Mouse (Mus musculus): ENCODE results near the gene Spire2. TPM values are rescaled to one million over a fixed set of nuclear protein-coding genes. Genes with fewer than 3 reads are reported as not detected.

Gene Spire2
- polyA plus RNA-seq, 1 experiment from 2014 or later = 2.7 TPM

- H3K27me3 ChIP-seq (ENCODE audit: control insufficient read depth, insufficient read depth, low read length) = no peaks in the 10 kb centered on the region
- peaks cover 41% of the 10 kb centered on the region for H3K36me3 ChIP-seq (ENCODE audit: control insufficient read depth, insufficient read depth, low read length)
- no peaks in the 10 kb centered on the region for H3K4me1 ChIP-seq (ENCODE audit: control insufficient read depth, insufficient read depth, low read length)
- no peaks in the 10 kb centered on the region for H3K9me3 ChIP-seq (replicated peaks; ENCODE audit: control insufficient read depth, low read length)
- ATAC-seq (ENCODE audit: insufficient read depth, low FRiP score) = no peak
- H3K27ac ChIP-seq (ENCODE audit: low read length) = no peak overlapping the region
- WGBS = 63% methylated on average over 9 of the region's 9 CpGs
- no peak overlapping the region for H3K4me3 ChIP-seq (replicated peaks; ENCODE audit: low read length)
- H3K9ac ChIP-seq (ENCODE audit: low read length) = no peak overlapping the region
- H3K4me2 ChIP-seq (ENCODE audit: low read depth, low read length) = no peak overlapping the region
Observed at GRCm38 (mm10) chr8:123384883-123385540, 52.5 kb downstream of the Spire2 start.

- Histone ChIP-seq H3K36me3 (ENCODE audit: control insufficient read depth, insufficient read depth, low read length) (peaks cover 51% of the 10 kb centered on the region), H3K9ac (ENCODE audit: low read length) (no peak overlapping the region), H3K4me2 (ENCODE audit: low read depth, low read length) (no peak overlapping the region), H3K27ac (ENCODE audit: low read length) (no peak overlapping the region), H3K4me3 (replicated peaks; ENCODE audit: low read length) (no peak overlapping the region), H3K9me3 (replicated peaks; ENCODE audit: control insufficient read depth, low read length) (no peaks in the 10 kb centered on the region), H3K4me1 (ENCODE audit: control insufficient read depth, insufficient read depth, low read length) (no peaks in the 10 kb centered on the region), H3K27me3 (ENCODE audit: control insufficient read depth, insufficient read depth, low read length) (no peaks in the 10 kb centered on the region)
- 76% methylated on average over 3 of the region's 3 CpGs for WGBS
- no peak for ATAC-seq (ENCODE audit: insufficient read depth, low FRiP score)
Observed at GRCm38 (mm10) chr8:123387041-123387440, 54.5 kb downstream of the Spire2 start.

GRCm38 (mm10) chr8:123387801-123388200 is 55.3 kb downstream of the Spire2 start:
- Histone ChIP-seq H3K4me2 (ENCODE audit: low read depth, low read length) (no peak overlapping the region), H3K4me1 (ENCODE audit: control insufficient read depth, insufficient read depth, low read length) (no peaks in the 10 kb centered on the region), H3K4me3 (replicated peaks; ENCODE audit: low read length) (no peak overlapping the region), H3K27ac (ENCODE audit: low read length) (no peak overlapping the region), H3K36me3 (ENCODE audit: control insufficient read depth, insufficient read depth, low read length) (peaks cover 53% of the 10 kb centered on the region), H3K27me3 (ENCODE audit: control insufficient read depth, insufficient read depth, low read length) (no peaks in the 10 kb centered on the region), H3K9me3 (replicated peaks; ENCODE audit: control insufficient read depth, low read length) (no peaks in the 10 kb centered on the region), H3K9ac (ENCODE audit: low read length) (no peak overlapping the region)
- 90% methylated on average over 8 of the region's 8 CpGs for WGBS
- no peak for ATAC-seq (ENCODE audit: insufficient read depth, low FRiP score)

- H3K36me3 ChIP-seq (ENCODE audit: control insufficient read depth, insufficient read depth, low read length) = peaks cover 52% of the 10 kb centered on the region
- no peak overlapping the region for H3K27ac ChIP-seq (ENCODE audit: low read length)
- H3K4me3 ChIP-seq (replicated peaks; ENCODE audit: low read length) = no peak overlapping the region
- H3K9ac ChIP-seq (ENCODE audit: low read length) = no peak overlapping the region
- 91% methylated on average over 7 of the region's 7 CpGs for WGBS
- H3K4me1 ChIP-seq (ENCODE audit: control insufficient read depth, insufficient read depth, low read length) = no peaks in the 10 kb centered on the region
- H3K27me3 ChIP-seq (ENCODE audit: control insufficient read depth, insufficient read depth, low read length) = no peaks in the 10 kb centered on the region
- peak; percentile 48; the same call in 1 of the 2 replicates for ATAC-seq (ENCODE audit: insufficient read depth, low FRiP score)
- no peaks in the 10 kb centered on the region for H3K9me3 ChIP-seq (replicated peaks; ENCODE audit: control insufficient read depth, low read length)
- H3K4me2 ChIP-seq (ENCODE audit: low read depth, low read length) = no peak overlapping the region
Observed at GRCm38 (mm10) chr8:123389026-123389425, 56.5 kb downstream of the Spire2 start.

- H3K27me3 ChIP-seq (ENCODE audit: control insufficient read depth, insufficient read depth, low read length) = no peaks in the 10 kb centered on the region
Observed at GRCm38 (mm10) chr8:123398308-123398707, 65.8 kb downstream of the Spire2 start.

GRCm38 (mm10) chr8:123401936-123402335 is 69.4 kb downstream of the Spire2 start:
- Histone ChIP-seq H3K9ac (ENCODE audit: low read length) (no peak overlapping the region), H3K27ac (ENCODE audit: low read length) (no peak overlapping the region), H3K36me3 (ENCODE audit: control insufficient read depth, insufficient read depth, low read length) (peaks cover 26% of the 10 kb centered on the region; the same call in 1 of the 2 replicates), H3K4me3 (replicated peaks; ENCODE audit: low read length) (no peak overlapping the region), H3K4me2 (ENCODE audit: low read depth, low read length) (no peak overlapping the region), H3K4me1 (ENCODE audit: control insufficient read depth, insufficient read depth, low read length) (no peaks in the 10 kb centered on the region), H3K9me3 (replicated peaks; ENCODE audit: control insufficient read depth, low read length) (no peaks in the 10 kb centered on the region), H3K27me3 (ENCODE audit: control insufficient read depth, insufficient read depth, low read length) (0 out of 2 replicates have a peak, but pooled peaks cover under 1% of the 10 kb centered on the region)
- WGBS = 81% methylated on average over 9 of the region's 9 CpGs
- ATAC-seq (ENCODE audit: insufficient read depth, low FRiP score) = no peak

More at GRCm38 (mm10) chr8:123398308-123398707, 65.8 kb downstream of the Spire2 start:
- H3K4me3 ChIP-seq (replicated peaks; ENCODE audit: low read length) = no peak overlapping the region
- H3K9ac ChIP-seq (ENCODE audit: low read length) = no peak overlapping the region
- no peak overlapping the region for H3K27ac ChIP-seq (ENCODE audit: low read length)
- H3K9me3 ChIP-seq (replicated peaks; ENCODE audit: control insufficient read depth, low read length) = no peaks in the 10 kb centered on the region
- H3K4me2 ChIP-seq (ENCODE audit: low read depth, low read length) = no peak overlapping the region
- peaks cover 47% of the 10 kb centered on the region for H3K36me3 ChIP-seq (ENCODE audit: control insufficient read depth, insufficient read depth, low read length)
- 92% methylated on average over 13 of the region's 13 CpGs for WGBS
- no peak for ATAC-seq (ENCODE audit: insufficient read depth, low FRiP score)
- no peaks in the 10 kb centered on the region for H3K4me1 ChIP-seq (ENCODE audit: control insufficient read depth, insufficient read depth, low read length)

- no peaks in the 10 kb centered on the region for H3K9me3 ChIP-seq (replicated peaks; ENCODE audit: control insufficient read depth, low read length)
- 0 out of 2 replicates have a peak, but pooled peaks have one; percentile 26 for ATAC-seq (ENCODE audit: insufficient read depth, low FRiP score)
- no peak overlapping the region for H3K4me3 ChIP-seq (replicated peaks; ENCODE audit: low read length)
- H3K27ac ChIP-seq (ENCODE audit: low read length) = no peak overlapping the region
- H3K36me3 ChIP-seq (ENCODE audit: control insufficient read depth, insufficient read depth, low read length) = peaks cover 19% of the 10 kb centered on the region; the same call in 1 of the 2 replicates
- H3K4me1 ChIP-seq (ENCODE audit: control insufficient read depth, insufficient read depth, low read length) = no peaks in the 10 kb centered on the region
- 80% methylated on average over 9 of the region's 9 CpGs for WGBS
- peaks cover 9% of the 10 kb centered on the region; the same call in 1 of the 2 replicates for H3K27me3 ChIP-seq (ENCODE audit: control insufficient read depth, insufficient read depth, low read length)
- no peak overlapping the region for H3K9ac ChIP-seq (ENCODE audit: low read length)
- no peak overlapping the region for H3K4me2 ChIP-seq (ENCODE audit: low read depth, low read length)
Observed at GRCm38 (mm10) chr8:123402730-123403326, 70.3 kb downstream of the Spire2 start.

GRCm38 (mm10) chr8:123404521-123404920 is 72.0 kb downstream of the Spire2 start:
- no peak for ATAC-seq (ENCODE audit: insufficient read depth, low FRiP score)
- H3K9me3 ChIP-seq (replicated peaks; ENCODE audit: control insufficient read depth, low read length) = no peaks in the 10 kb centered on the region
- H3K27ac ChIP-seq (ENCODE audit: low read length) = no peak overlapping the region
- 0 out of 2 replicates have a peak overlapping the region, but pooled peaks have one; percentile 4 for H3K9ac ChIP-seq (ENCODE audit: low read length)
- 56% methylated on average over 8 of the region's 8 CpGs for WGBS
- H3K4me3 ChIP-seq (replicated peaks; ENCODE audit: low read length) = no peak overlapping the region
- H3K4me2 ChIP-seq (ENCODE audit: low read depth, low read length) = no peak overlapping the region
- H3K4me1 ChIP-seq (ENCODE audit: control insufficient read depth, insufficient read depth, low read length) = no peaks in the 10 kb centered on the region
- peaks cover 8% of the 10 kb centered on the region; the same call in 1 of the 2 replicates for H3K36me3 ChIP-seq (ENCODE audit: control insufficient read depth, insufficient read depth, low read length)
- H3K27me3 ChIP-seq (ENCODE audit: control insufficient read depth, insufficient read depth, low read length) = peaks cover 21% of the 10 kb centered on the region; the same call in 1 of the 2 replicates

- Histone ChIP-seq H3K4me2 (ENCODE audit: low read depth, low read length) (no peak within 1 kb of the TSS), H3K4me3 (replicated peaks; ENCODE audit: low read length) (no peak within 1 kb of the TSS), H3K9ac (ENCODE audit: low read length) (no peak within 1 kb of the TSS), H3K4me1 (ENCODE audit: control insufficient read depth, insufficient read depth, low read length) (peaks cover 6% of the 10 kb centered on the region), H3K36me3 (ENCODE audit: control insufficient read depth, insufficient read depth, low read length) (peaks cover 8% of the 10 kb centered on the region; the same call in 1 of the 2 replicates), H3K9me3 (replicated peaks; ENCODE audit: control insufficient read depth, low read length) (no peaks in the 10 kb centered on the region), H3K27ac (ENCODE audit: low read length) (no peak within 1 kb of the TSS), H3K27me3 (ENCODE audit: control insufficient read depth, insufficient read depth, low read length) (peaks cover 43% of the 10 kb centered on the region)
- ATAC-seq (ENCODE audit: insufficient read depth, low FRiP score) = no peak
- WGBS = 8% methylated on average over 4 of the region's 4 CpGs
Observed at GRCm38 (mm10) chr8:123406786-123407185, 74.3 kb downstream of the Spire2 start, which contains the start of gene Mc1r. Gene Mc1r, plus strand, starts transcription at chr8:123407107.

Measured in stomach, embryonic 16.5 days (tissue).